Mouse (Mus musculus): ENCODE results near the gene Sarm1.

- TF ChIP-seq POLR2A (IDR thresholded peaks at IDR 0.05; ENCODE audit: control insufficient read depth, low read depth, low read length) (no peak), CTCF (IDR thresholded peaks at IDR 0.05; ENCODE audit: control insufficient read depth, insufficient read depth, insufficient replicate concordance, low read depth, low read length) (no peak)
Measured at GRCm38 (mm10) chr11:78521880-78522279, 24.3 kb upstream of the Sarm1 start.
